Mouse (Mus musculus): ENCODE measurements around the gene Pofut2. TPM values are rescaled to one million over a fixed set of nuclear protein-coding genes. Genes with fewer than 3 reads are reported as not detected.
A peak's percentile ranks its signal among the peaks of the same experiment; 100 is the strongest.

Gene Pofut2
- polyA plus RNA-seq, 1 experiment from 2014 or later: 53.4 TPM

- no peak overlapping the region for H3K27ac ChIP-seq (replicated peaks)
- H3K27me3 ChIP-seq: no peaks in the 10 kb centered on the region
- H3K4me2 ChIP-seq (replicated peaks): no peak overlapping the region
- no peaks in the 10 kb centered on the region for H3K36me3 ChIP-seq
- no peak for ATAC-seq (replicated peaks)
- H3K4me3 ChIP-seq: no peak overlapping the region
- 82% methylated on average over 12 of the region's 12 CpGs for WGBS
- H3K4me1 ChIP-seq: no peaks in the 10 kb centered on the region
- no peaks in the 10 kb centered on the region for H3K9me3 ChIP-seq
- H3K9ac ChIP-seq (replicated peaks): no peak overlapping the region
These were observed 23.9 kb upstream of the Pofut2 start for GRCm38 (mm10) chr10:77234991-77235616.

- H3K9ac ChIP-seq (replicated peaks): no peak overlapping the region
- H3K9me3 ChIP-seq: no peaks in the 10 kb centered on the region
- H3K4me1 ChIP-seq: no peaks in the 10 kb centered on the region
- H3K36me3 ChIP-seq: no peaks in the 10 kb centered on the region
- H3K27ac ChIP-seq (replicated peaks): no peak overlapping the region
- no peaks in the 10 kb centered on the region for H3K27me3 ChIP-seq
- WGBS: 75% methylated on average over 16 of the region's 16 CpGs
- no peak overlapping the region for H3K4me2 ChIP-seq (replicated peaks)
- no peak overlapping the region for H3K4me3 ChIP-seq
- no peak for ATAC-seq (replicated peaks)
These were observed 21.0 kb upstream of the Pofut2 start for GRCm38 (mm10) chr10:77237795-77238580.

GRCm38 (mm10) chr10:77240764-77241163 lies 18.3 kb upstream of the Pofut2 start:
- WGBS: 91% methylated on average over 8 of the region's 8 CpGs

GRCm38 (mm10) chr10:77242396-77242795 lies 16.6 kb upstream of the Pofut2 start:
- no peaks in the 10 kb centered on the region for H3K36me3 ChIP-seq
- 86% methylated on average over 3 of the region's 3 CpGs for WGBS

More at GRCm38 (mm10) chr10:77240764-77241163, 18.3 kb upstream of the Pofut2 start:
- H3K9me3 ChIP-seq: no peaks in the 10 kb centered on the region
- no peaks in the 10 kb centered on the region for H3K4me1 ChIP-seq
- no peak overlapping the region for H3K9ac ChIP-seq (replicated peaks)
- no peak for ATAC-seq (replicated peaks)
- no peak overlapping the region for H3K27ac ChIP-seq (replicated peaks)
- H3K4me3 ChIP-seq: no peak overlapping the region
- no peaks in the 10 kb centered on the region for H3K36me3 ChIP-seq
- no peak overlapping the region for H3K4me2 ChIP-seq (replicated peaks)
- no peaks in the 10 kb centered on the region for H3K27me3 ChIP-seq

GRCm38 (mm10) chr10:77242871-77243270 lies 16.1 kb upstream of the Pofut2 start:
- Histone ChIP-seq H3K4me2 (replicated peaks) (no peak overlapping the region), H3K27ac (replicated peaks) (no peak overlapping the region), H3K9me3 (no peaks in the 10 kb centered on the region), H3K27me3 (no peaks in the 10 kb centered on the region), H3K4me1 (no peaks in the 10 kb centered on the region), H3K4me3 (no peak overlapping the region), H3K36me3 (no peaks in the 10 kb centered on the region), H3K9ac (replicated peaks) (no peak overlapping the region)
- WGBS: 89% methylated on average over 14 of the region's 14 CpGs
- ATAC-seq (replicated peaks): no peak

More at GRCm38 (mm10) chr10:77242396-77242795, 16.6 kb upstream of the Pofut2 start:
- Histone ChIP-seq H3K4me1 (no peaks in the 10 kb centered on the region), H3K27ac (replicated peaks) (no peak overlapping the region), H3K27me3 (no peaks in the 10 kb centered on the region), H3K9me3 (no peaks in the 10 kb centered on the region), H3K4me3 (no peak overlapping the region), H3K4me2 (replicated peaks) (no peak overlapping the region), H3K9ac (replicated peaks) (no peak overlapping the region)
- ATAC-seq (replicated peaks): no peak

GRCm38 (mm10) chr10:77243572-77244161 lies 15.4 kb upstream of the Pofut2 start:
- Histone ChIP-seq H3K4me1 (no peaks in the 10 kb centered on the region), H3K27ac (replicated peaks) (no peak overlapping the region), H3K9ac (replicated peaks) (no peak overlapping the region), H3K36me3 (no peaks in the 10 kb centered on the region), H3K9me3 (no peaks in the 10 kb centered on the region), H3K4me3 (no peak overlapping the region), H3K4me2 (replicated peaks) (no peak overlapping the region), H3K27me3 (no peaks in the 10 kb centered on the region)
- ATAC-seq (replicated peaks): no peak
- WGBS: 80% methylated on average over 11 of the region's 11 CpGs

GRCm38 (mm10) chr10:77244777-77245176 lies 14.2 kb upstream of the Pofut2 start:
- WGBS: 89% methylated on average over 6 of the region's 6 CpGs
- Histone ChIP-seq H3K9ac (replicated peaks) (no peak overlapping the region), H3K27me3 (no peaks in the 10 kb centered on the region), H3K4me2 (replicated peaks) (no peak overlapping the region), H3K36me3 (no peaks in the 10 kb centered on the region), H3K4me3 (no peak overlapping the region), H3K27ac (replicated peaks) (no peak overlapping the region), H3K9me3 (no peaks in the 10 kb centered on the region), H3K4me1 (no peaks in the 10 kb centered on the region)
- ATAC-seq (replicated peaks): no peak

GRCm38 (mm10) chr10:77247048-77247447 lies 12.0 kb upstream of the Pofut2 start:
- 89% methylated on average over 5 of the region's 5 CpGs for WGBS
- no peak overlapping the region for H3K27ac ChIP-seq (replicated peaks)
- H3K4me2 ChIP-seq (replicated peaks): no peak overlapping the region
- H3K4me3 ChIP-seq: no peak overlapping the region
- H3K36me3 ChIP-seq: no peaks in the 10 kb centered on the region
- no peaks in the 10 kb centered on the region for H3K4me1 ChIP-seq
- no peak overlapping the region for H3K9ac ChIP-seq (replicated peaks)
- no peaks in the 10 kb centered on the region for H3K9me3 ChIP-seq
- ATAC-seq (replicated peaks): no peak
- H3K27me3 ChIP-seq: no peaks in the 10 kb centered on the region

- 92% methylated on average over 7 of the region's 7 CpGs for WGBS
- no peak overlapping the region for H3K9ac ChIP-seq (replicated peaks)
- ATAC-seq (replicated peaks): no peak
These were observed 11.3 kb upstream of the Pofut2 start for GRCm38 (mm10) chr10:77247707-77248106.

GRCm38 (mm10) chr10:77251223-77251783 lies 7.7 kb upstream of the Pofut2 start:
- no peak overlapping the region for H3K9ac ChIP-seq (replicated peaks)

More at GRCm38 (mm10) chr10:77247707-77248106, 11.3 kb upstream of the Pofut2 start:
- Histone ChIP-seq H3K4me2 (replicated peaks) (no peak overlapping the region), H3K36me3 (no peaks in the 10 kb centered on the region), H3K4me1 (peaks cover 5% of the 10 kb centered on the region), H3K27me3 (no peaks in the 10 kb centered on the region), H3K27ac (replicated peaks) (no peak overlapping the region), H3K4me3 (no peak overlapping the region), H3K9me3 (no peaks in the 10 kb centered on the region)

GRCm38 (mm10) chr10:77251784-77252539 lies 7.1 kb upstream of the Pofut2 start:
- Histone ChIP-seq H3K9ac (replicated peaks) (no peak overlapping the region), H3K36me3 (no peaks in the 10 kb centered on the region), H3K9me3 (no peaks in the 10 kb centered on the region), H3K4me3 (no peak overlapping the region), H3K27ac (replicated peaks) (no peak overlapping the region), H3K4me2 (replicated peaks) (no peak overlapping the region), H3K4me1 (peaks cover 12% of the 10 kb centered on the region), H3K27me3 (no peaks in the 10 kb centered on the region)
- ATAC-seq (replicated peaks): peak; percentile 30; the same call in 1 of the 2 replicates
- 68% methylated on average over 18 of the region's 18 CpGs for WGBS

More at GRCm38 (mm10) chr10:77251223-77251783, 7.7 kb upstream of the Pofut2 start:
- no peaks in the 10 kb centered on the region for H3K36me3 ChIP-seq
- H3K9me3 ChIP-seq: no peaks in the 10 kb centered on the region
- no peak overlapping the region for H3K4me3 ChIP-seq
- 73% methylated on average over 18 of the region's 18 CpGs for WGBS
- H3K4me2 ChIP-seq (replicated peaks): no peak overlapping the region
- no peak overlapping the region for H3K27ac ChIP-seq (replicated peaks)
- ATAC-seq (replicated peaks): no peak
- H3K4me1 ChIP-seq: peaks cover 12% of the 10 kb centered on the region
- H3K27me3 ChIP-seq: no peaks in the 10 kb centered on the region
